Mouse (Mus musculus) MEL (cell line): ENCODE results near the gene Blcap.

Experiments
- BHLHE40 ChIP-seq: IDR thresholded peaks from 2 replicates; pipeline ENCODE4 v1.6.1; 2012; ENCODE audit warnings: low read depth, mild to moderate bottlenecking, inconsistent platforms, low read length, improper control_type of control experiment, borderline replicate concordance
- CHD1 ChIP-seq: IDR thresholded peaks from 2 replicates; pipeline ENCODE4 v1.6.1; 2012; ENCODE audit warnings: low read depth, mild to moderate bottlenecking, inconsistent platforms, low read length, improper control_type of control experiment
- CTCF ChIP-seq, 3 experiments: IDR thresholded peaks in 2 of 3; conservative IDR thresholded peaks in 1 of 3; 2 replicates each; pipeline ENCODE4 v1.5.1; 2011 to 2012; ENCODE audit warnings: low read length in 3 of 3, low read depth in 2 of 3, mild to moderate bottlenecking in 2 of 3, improper control_type of control experiment in 1 of 3, inconsistent platforms in 1 of 3, mixed read lengths in 1 of 3, moderate library complexity in 1 of 3; ENCODE audit not compliant: control insufficient read depth in 1 of 3, insufficient read depth in 1 of 3, poor library complexity in 1 of 3, severe bottlenecking in 1 of 3
- E2F4 ChIP-seq: IDR thresholded peaks from 2 replicates; pipeline ENCODE4 v1.6.1; 2011; ENCODE audit warnings: low read depth, low read length, improper control_type of control experiment, borderline replicate concordance
- GABPA ChIP-seq: IDR thresholded peaks from 2 replicates; pipeline ENCODE4 v1.6.1; 2012; ENCODE audit warnings: low read depth, mild to moderate bottlenecking, inconsistent platforms, low read length, improper control_type of control experiment, moderate library complexity
- GATA1 ChIP-seq: IDR thresholded peaks from 2 replicates; pipeline ENCODE4 v1.6.1; 2011; ENCODE audit warnings: low read depth, low read length, improper control_type of control experiment
- MAX ChIP-seq: IDR thresholded peaks from 2 replicates; pipeline ENCODE4 v1.6.1; 2011; ENCODE audit warnings: low read length, improper control_type of control experiment
- POLR2A ChIP-seq, 2 experiments: IDR thresholded peaks; 2 replicates each; pipeline ENCODE4 v1.6.1; 2011 to 2012; ENCODE audit warnings: low read length in 2 of 2, mild to moderate bottlenecking in 2 of 2, control low read depth in 1 of 2, improper control_type of control experiment in 1 of 2, low read depth in 1 of 2, moderate library complexity in 1 of 2; ENCODE audit not compliant: control insufficient read depth in 1 of 2, insufficient read depth in 1 of 2, poor library complexity in 1 of 2
- RCOR1 ChIP-seq: IDR thresholded peaks from 2 replicates; pipeline ENCODE4 v1.6.1; 2012; ENCODE audit warnings: low read depth, mild to moderate bottlenecking, inconsistent platforms, low read length, improper control_type of control experiment
- ZKSCAN1 ChIP-seq: IDR thresholded peaks from 2 replicates; pipeline ENCODE4 v1.6.1; 2012; ENCODE audit warnings: low read depth, mild to moderate bottlenecking, inconsistent platforms, low read length, improper control_type of control experiment, moderate library complexity

DNA sequence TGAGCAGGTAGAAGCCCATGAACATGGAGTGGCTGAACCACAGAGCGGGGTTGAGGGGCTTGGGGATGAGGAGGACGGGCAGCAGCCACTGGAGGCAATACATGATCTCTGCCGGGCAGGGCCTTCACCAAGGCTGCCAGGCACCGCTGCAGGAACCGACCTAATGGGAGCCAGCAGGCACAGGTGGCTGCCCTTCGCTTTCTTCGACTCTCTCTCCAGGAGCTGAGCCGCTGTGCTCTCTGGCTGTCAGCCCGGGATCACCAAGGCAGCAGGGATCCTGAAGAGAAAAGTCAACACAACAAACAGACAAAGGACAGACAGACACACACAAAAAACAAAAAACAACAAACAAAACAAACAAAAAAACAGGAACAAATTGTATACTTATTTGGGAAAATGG is 13.0 kb downstream of the Blcap start:
- TF ChIP-seq ZKSCAN1 (no peak), CTCF (IDR thresholded peaks at IDR 0.05 in 2 of 3, conservative IDR thresholded peaks at IDR 0.05 in 1 of 3; ENCODE audit: control insufficient read depth in 1 of 3, insufficient read depth in 1 of 3, low read depth in 2 of 3, low read length in 3 of 3, poor library complexity in 1 of 3, severe bottlenecking in 1 of 3) (no peak), RCOR1 (no peak), POLR2A (IDR thresholded peaks at IDR 0.05; ENCODE audit: control insufficient read depth in 1 of 2, insufficient read depth in 1 of 2, low read depth in 1 of 2, low read length in 2 of 2, poor library complexity in 1 of 2) (no peak), E2F4 (no peak), CHD1 (no peak), BHLHE40 (no peak), MAX (no peak), GATA1 (no peak), GABPA (no peak)
